Mouse (Mus musculus): ENCODE data around the gene Scgb2a2. TPM values are rescaled to one million over a fixed set of nuclear protein-coding genes. Genes with fewer than 3 reads are reported as not detected.
"Not testable (repeated sequence)": the region's sequence is repeated elsewhere in the genome, so short reads cannot be mapped to it uniquely, and the experiment has no call there.

The Scgb2a2 gene
- polyA plus RNA-seq, 1 experiment from 2014 or later, result not detected

DNA sequence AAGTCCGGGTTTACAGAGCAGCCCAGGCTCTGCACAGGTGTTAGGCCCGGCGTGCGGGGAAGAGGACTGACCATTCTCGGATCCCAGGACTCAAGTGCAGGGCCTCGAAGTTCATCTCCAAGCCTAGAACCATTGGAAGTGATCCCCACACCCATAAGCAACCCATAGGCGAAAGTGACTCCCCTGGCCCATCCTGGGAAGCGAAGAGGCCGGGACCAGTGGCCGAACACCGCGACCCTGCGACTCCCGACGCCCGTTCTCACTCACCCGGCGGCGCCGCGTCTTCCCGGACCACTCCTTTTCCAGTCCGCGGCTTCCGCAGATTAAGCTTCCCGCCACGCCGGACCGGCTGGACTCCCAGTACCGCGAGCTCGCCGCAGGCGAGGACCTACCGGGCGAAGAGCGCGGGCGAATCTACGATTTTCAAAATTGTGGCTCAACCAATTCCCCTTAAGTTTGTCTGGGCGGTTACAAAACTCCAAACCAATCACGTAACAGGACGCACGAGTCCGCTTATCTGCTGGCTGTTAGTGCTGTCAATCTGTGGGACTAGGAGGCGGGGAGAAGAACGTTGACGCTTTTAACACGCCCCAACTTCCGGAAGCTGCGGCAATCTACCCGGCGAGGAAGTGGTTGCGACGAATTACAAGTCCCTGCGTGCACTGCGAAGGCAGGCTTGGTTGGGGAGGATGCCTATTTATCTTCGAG lies 51.9 kb downstream of the Scgb2a2 start, which contains the start of gene Incenp:
TSS of gene Incenp (minus strand) at position 480 of the 708 bp plus-strand sequence.
- peak within 1 kb of the TSS; percentile 92 for H3K4me2 ChIP-seq
- H3K36me3 ChIP-seq, result peaks cover 11% of the 10 kb centered on the region
- H3K4me1 ChIP-seq (replicated peaks), result peaks cover 21% of the 10 kb centered on the region
- H3K9ac ChIP-seq, result peak within 1 kb of the TSS; percentile 81
- ATAC-seq (ENCODE audit: low FRiP score), result peak; percentile 99
- H3K27me3 ChIP-seq, result no peaks in the 10 kb centered on the region
- no peaks in the 10 kb centered on the region for H3K9me3 ChIP-seq
- peak within 1 kb of the TSS; percentile 76 for H3K4me3 ChIP-seq
- peak within 1 kb of the TSS; percentile 91 for H3K27ac ChIP-seq
- WGBS, result under 1% methylated on average over 58 of the region's 58 CpGs

DNA sequence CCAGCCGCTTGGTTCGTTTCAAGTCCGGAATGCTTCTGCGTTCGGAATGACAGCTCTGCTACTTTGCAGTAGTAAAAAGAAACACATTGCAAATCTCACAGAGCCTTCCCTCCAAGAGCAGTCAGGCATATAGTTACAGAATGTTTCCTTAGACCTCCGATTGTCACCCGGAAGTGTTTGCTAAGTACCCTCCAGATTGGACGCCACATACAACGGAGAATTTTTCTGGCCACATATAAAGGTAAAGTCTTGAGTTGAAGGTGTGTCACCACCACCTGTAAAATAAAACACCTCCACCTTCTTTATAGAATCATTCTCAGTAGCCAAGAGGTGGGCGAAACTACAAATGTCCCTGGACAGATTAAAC lies 52.4 kb downstream of the Scgb2a2 start:
- Histone ChIP-seq H3K9ac (peak overlapping the region; percentile 59; the same call in 1 of the 2 replicates), H3K4me2 (peak overlapping the region; percentile 92), H3K36me3 (peaks cover 6% of the 10 kb centered on the region), H3K27me3 (no peaks in the 10 kb centered on the region), H3K27ac (peak overlapping the region; percentile 91), H3K4me3 (peak overlapping the region; percentile 76), H3K9me3 (no peaks in the 10 kb centered on the region), H3K4me1 (replicated peaks) (peaks cover 21% of the 10 kb centered on the region)
- 8% methylated on average over 10 of the region's 10 CpGs for WGBS
- ATAC-seq (ENCODE audit: low FRiP score), result peak; percentile 91

- Histone ChIP-seq H3K4me1 (replicated peaks) (peaks cover 21% of the 10 kb centered on the region), H3K4me2 (peak overlapping the region; percentile 92; the same call in 1 of the 2 replicates)
- H3K27ac ChIP-seq; ATAC-seq (ENCODE audit: low FRiP score); H3K36me3 ChIP-seq; H3K9ac ChIP-seq; H3K4me3 ChIP-seq; H3K9me3 ChIP-seq; H3K27me3 ChIP-seq: not testable (repeated sequence)
- WGBS, result 94% methylated on average over 2 of the region's 2 CpGs
Observed at GRCm38 (mm10) chr19:9900696-9901095, 53.3 kb downstream of the Scgb2a2 start.

Small RNAs within 50 kb of the gene (microRNA-seq; reads per million reads assigned to microRNA genes)
- not detected for gene Gm22369

Other genes starting within 250 kb of the Scgb2a2 start
- 31.3 and 32.9 TPM in 2 replicates for gene Incenp, start 52.0 kb downstream of the Scgb2a2 start, polyA plus RNA-seq (2015; fragmentation: Nextera tagmentation; extraction: Ambion mirVana)
- gene Fth1, start 133.0 kb downstream of the Scgb2a2 start, polyA plus RNA-seq (2015; fragmentation: Nextera tagmentation; extraction: Ambion mirVana), result 1,535 and 1,618 TPM in 2 replicates
- gene Best1, start 154.1 kb downstream of the Scgb2a2 start, polyA plus RNA-seq (2015; fragmentation: Nextera tagmentation; extraction: Ambion mirVana), result 1.5 and 1.7 TPM in 2 replicates
- gene Rab3il1, start 154.1 kb downstream of the Scgb2a2 start, polyA plus RNA-seq (2015; fragmentation: Nextera tagmentation; extraction: Ambion mirVana), result 22.6 and 25.1 TPM in 2 replicates
- 15.2 and 18.0 TPM in 2 replicates for gene Fads3, start 194.0 kb downstream of the Scgb2a2 start, polyA plus RNA-seq (2015; fragmentation: Nextera tagmentation; extraction: Ambion mirVana)